23 mouse cellular contexts compared by ENCODE assay signal in genomic region chr1:151265590-151265989, GRCm38 (mm10). TPM values are rescaled to one million over a fixed set of nuclear protein-coding genes. Genes with fewer than 3 reads are reported as not detected.
"Had no signal": no experiment of that assay in that cellular context is flagged by ENCODE, and none has a peak within 500 bp of the region (broad histone marks: within the 10 kb centered on the region; RNA-seq: fewer than 3 reads in every experiment).

No protein-coding gene starts in this region.

- H3K4me2 ChIP-seq: liver, embryonic 15.5 days; lung, embryonic 15.5 days; midbrain, embryonic 11.5 days; midbrain, embryonic 13.5 days; neural tube, embryonic 12.5 days; stomach, embryonic 15.5 days had no signal

- H3K36me3 ChIP-seq: liver, embryonic 15.5 days; lung, embryonic 15.5 days; midbrain, embryonic 13.5 days; neural tube, embryonic 12.5 days; stomach, embryonic 15.5 days had no signal

- H3K27me3 ChIP-seq: liver, embryonic 15.5 days; lung, embryonic 15.5 days; megakaryocyte, embryonic 14.5 days; midbrain, embryonic 13.5 days; neural tube, embryonic 12.5 days; stomach, embryonic 15.5 days had no signal

- H3K4me1 ChIP-seq: lung, embryonic 15.5 days; midbrain, embryonic 13.5 days; neural tube, embryonic 12.5 days; stomach, embryonic 15.5 days had no signal

- H3K4me3 ChIP-seq: liver, embryonic 15.5 days; lung, embryonic 15.5 days; megakaryocyte, embryonic 14.5 days; midbrain, embryonic 13.5 days; neural tube, embryonic 12.5 days; stomach, embryonic 15.5 days had no signal

- H3K27ac ChIP-seq: liver, embryonic 15.5 days; lung, embryonic 15.5 days; macrophage; midbrain, embryonic 13.5 days; neural tube, embryonic 12.5 days; stomach, embryonic 15.5 days; stomach, postnatal 0 days had no signal

- ATAC-seq: lung, postnatal 0 days; midbrain, embryonic 13.5 days; midbrain, embryonic 16.5 days had no signal

- H3K9me3 ChIP-seq: liver, embryonic 15.5 days; lung, embryonic 15.5 days; midbrain, embryonic 13.5 days; neural tube, embryonic 12.5 days; stomach, embryonic 15.5 days had no signal

- H3K9ac ChIP-seq: liver, embryonic 15.5 days; liver, postnatal 0 days; lung, embryonic 15.5 days; midbrain, embryonic 13.5 days; neural tube, embryonic 12.5 days; stomach, embryonic 15.5 days had no signal

- DNase-seq: liver, postnatal 0 days; lung, adult 2 months; lung, postnatal 14 days; right cerebral cortex, postnatal 14 days; thymus, adult 2 months; thymus, postnatal 25 days; thymus, postnatal 4 days had no signal

RNA-seq across cellular contexts. Expression of gene Gm47996, which starts 55.7 kb away (rescaled TPM):
- total RNA-seq: megakaryocyte progenitor cell, adult 5-6 weeks; monocyte, adult 5-6 weeks; neutrophil, adult 5-6 weeks had no signal
- polyA plus RNA-seq: lung, adult 2 months; lung, embryonic 15.5 days; lung, postnatal 0 days; macrophage; midbrain, embryonic 11.5 days; midbrain, embryonic 13.5 days; midbrain, embryonic 16.5 days; neural tube, embryonic 12.5 days; neural tube, embryonic 14.5 days; stomach, embryonic 15.5 days; stomach, postnatal 0 days; thymus, adult 2 months; urinary bladder, adult 2 months had no signal
